Mouse (Mus musculus) gastrocnemius, adult 2 months (tissue): ENCODE measurements around the gene Cntnap2. TPM values are rescaled to one million over a fixed set of nuclear protein-coding genes. Genes with fewer than 3 reads are reported as not detected.

Experiments used
- DNase-seq: peaks from one replicate; pipeline ENCODE4 v3.0.0; 2022
- H3K27ac ChIP-seq: fragments of 200-600 bp; 2 replicates; pipeline ENCODE4 v1.8.1; 2022; ENCODE audit warnings: mild to moderate bottlenecking
- H3K4me3 ChIP-seq: fragments of 200-600 bp; 2 replicates; pipeline ENCODE4 v1.8.1; 2022; ENCODE audit warnings: mild to moderate bottlenecking, moderate library complexity
- CTCF ChIP-seq: fragments of 200-600 bp; IDR thresholded peaks from 2 replicates; pipeline ENCODE4 v1.8.1; 2022; ENCODE audit warnings: antibody characterized with exemption, mild to moderate bottlenecking, moderate library complexity
- intact Hi-C: fragments of 180-260 bp; cut with DNase I; formaldehyde crosslinking; loops from one replicate; pipeline ENCODE4 v1.15.1; 2025
- total RNA-seq, 2 experiments: library from RNA; stranded (reverse); gene quantifications; 2 replicates each; pipeline ENCODE4 v1.2.3; 2021

Cntnap2 gene
- total RNA-seq, 2 experiments from 2014 or later, result 4.8 to 5.7 TPM

DNA sequence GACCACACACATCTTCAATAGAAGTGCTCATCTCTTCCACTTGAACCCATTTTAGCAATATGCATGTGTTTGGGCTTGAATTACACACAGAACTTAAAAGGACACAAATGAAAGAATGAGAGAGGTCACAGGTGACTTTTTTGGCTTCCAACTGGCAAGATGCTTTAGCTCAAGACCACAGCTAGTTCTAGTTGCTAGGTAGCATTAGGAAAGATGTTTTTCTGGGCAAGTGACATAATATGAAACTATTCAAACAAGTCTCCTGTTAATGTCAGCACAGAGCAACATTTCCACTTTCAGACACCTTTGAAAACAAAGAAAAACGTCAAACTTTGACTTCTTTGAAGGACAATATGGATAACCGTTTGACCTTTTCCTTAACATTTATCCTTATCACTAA, 1657.4 kb downstream of the Cntnap2 start:
- intact Hi-C loops, result no loop called here
- no peak for TF ChIP-seq CTCF
- no peak for DNase-seq
- Histone ChIP-seq H3K4me3 (no peak overlapping the region), H3K27ac (no peak overlapping the region)

DNA sequence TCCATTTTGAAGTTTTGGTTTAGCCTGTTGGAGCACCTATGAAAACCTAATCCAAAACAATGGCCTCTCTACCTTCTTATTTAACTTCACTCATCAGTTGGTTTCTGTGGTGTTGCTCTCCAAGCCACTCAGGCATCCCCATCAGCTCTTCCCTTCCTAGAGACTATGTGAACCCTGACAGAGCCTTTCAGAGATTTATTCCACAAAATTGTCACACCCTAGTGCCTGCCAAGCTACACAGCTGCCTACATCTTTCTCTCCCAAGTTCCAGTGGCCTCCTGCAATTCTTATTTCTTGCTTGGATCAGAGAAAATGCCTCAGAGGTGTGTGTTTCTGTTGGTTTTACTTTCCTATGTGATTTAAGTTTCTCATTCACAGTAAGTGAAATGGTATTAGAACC, 1674.6 kb downstream of the Cntnap2 start:
- TF ChIP-seq CTCF, result no peak
- no peak overlapping the region for H3K27ac ChIP-seq
- H3K4me3 ChIP-seq, result no peak overlapping the region
- intact Hi-C loops, result no loop called here
- DNase-seq, result no peak

DNA sequence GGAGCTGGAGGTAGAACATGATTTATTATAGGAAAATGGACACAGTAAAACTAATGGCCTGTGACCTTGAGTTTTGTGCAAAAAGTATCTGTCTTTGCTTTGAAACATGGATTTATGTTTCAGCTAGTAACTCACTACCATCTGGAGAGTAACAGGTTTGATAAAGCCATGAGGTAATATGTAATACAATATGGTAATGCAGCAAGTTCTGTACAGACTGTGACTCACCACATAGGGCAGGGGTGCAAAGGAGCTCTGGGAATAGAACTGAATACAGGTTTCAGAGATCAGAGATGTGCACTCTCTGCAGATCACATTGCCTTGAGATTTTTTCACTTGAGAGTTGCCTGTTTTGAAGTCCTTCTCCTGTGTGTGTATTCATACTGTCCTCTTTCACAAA, 1689.3 kb downstream of the Cntnap2 start:
- no peak for DNase-seq
- intact Hi-C loops, result no loop called here
- H3K27ac ChIP-seq, result no peak overlapping the region
- H3K4me3 ChIP-seq, result no peak overlapping the region
- TF ChIP-seq CTCF, result no peak

DNA sequence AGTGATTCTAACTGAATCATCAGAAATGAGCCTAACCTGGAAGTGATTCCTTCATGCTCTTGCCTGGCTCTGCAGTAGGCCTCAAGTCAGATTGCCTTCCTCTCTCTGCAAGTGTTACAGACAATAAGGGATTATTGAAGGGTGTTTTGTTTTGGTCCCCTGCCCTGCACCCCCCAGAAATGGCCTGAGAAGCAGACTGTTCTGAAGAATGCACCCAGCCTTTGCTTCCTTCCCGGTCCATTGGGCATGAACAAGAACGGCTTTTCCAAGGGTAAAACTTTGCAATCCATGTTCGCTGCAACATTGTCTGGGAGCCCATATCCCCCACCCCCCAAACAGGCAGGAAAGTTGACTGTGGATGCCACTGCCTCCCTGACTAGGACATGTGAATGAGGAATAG, 1704.3 kb downstream of the Cntnap2 start:
- no peak overlapping the region for H3K4me3 ChIP-seq
- TF ChIP-seq CTCF, result no peak
- no peak for DNase-seq
- H3K27ac ChIP-seq, result no peak overlapping the region
- intact Hi-C loops, result no loop called here

DNA sequence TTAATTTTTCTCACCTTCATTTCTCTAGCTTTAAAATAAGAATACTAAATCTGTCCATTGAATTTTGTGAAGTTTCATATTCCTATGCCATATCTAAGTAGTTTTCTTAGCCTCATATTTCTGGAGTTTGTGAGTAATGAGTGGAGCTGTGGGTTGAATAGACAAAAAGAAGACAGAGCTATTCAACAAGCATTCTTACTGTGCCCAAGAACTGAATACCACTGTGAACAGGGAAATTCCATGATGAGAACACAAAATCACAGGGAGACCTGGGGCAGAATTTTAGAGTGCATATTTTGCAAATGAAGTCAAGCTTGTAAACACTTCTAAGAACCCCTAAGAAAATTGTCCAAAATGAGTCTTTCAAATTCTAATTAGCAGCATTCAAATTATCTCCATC, 1715.4 kb downstream of the Cntnap2 start:
- Histone ChIP-seq H3K27ac (no peak overlapping the region), H3K4me3 (no peak overlapping the region)
- DNase-seq, result no peak
- TF ChIP-seq CTCF, result no peak
- intact Hi-C loops, result no loop called here

DNA sequence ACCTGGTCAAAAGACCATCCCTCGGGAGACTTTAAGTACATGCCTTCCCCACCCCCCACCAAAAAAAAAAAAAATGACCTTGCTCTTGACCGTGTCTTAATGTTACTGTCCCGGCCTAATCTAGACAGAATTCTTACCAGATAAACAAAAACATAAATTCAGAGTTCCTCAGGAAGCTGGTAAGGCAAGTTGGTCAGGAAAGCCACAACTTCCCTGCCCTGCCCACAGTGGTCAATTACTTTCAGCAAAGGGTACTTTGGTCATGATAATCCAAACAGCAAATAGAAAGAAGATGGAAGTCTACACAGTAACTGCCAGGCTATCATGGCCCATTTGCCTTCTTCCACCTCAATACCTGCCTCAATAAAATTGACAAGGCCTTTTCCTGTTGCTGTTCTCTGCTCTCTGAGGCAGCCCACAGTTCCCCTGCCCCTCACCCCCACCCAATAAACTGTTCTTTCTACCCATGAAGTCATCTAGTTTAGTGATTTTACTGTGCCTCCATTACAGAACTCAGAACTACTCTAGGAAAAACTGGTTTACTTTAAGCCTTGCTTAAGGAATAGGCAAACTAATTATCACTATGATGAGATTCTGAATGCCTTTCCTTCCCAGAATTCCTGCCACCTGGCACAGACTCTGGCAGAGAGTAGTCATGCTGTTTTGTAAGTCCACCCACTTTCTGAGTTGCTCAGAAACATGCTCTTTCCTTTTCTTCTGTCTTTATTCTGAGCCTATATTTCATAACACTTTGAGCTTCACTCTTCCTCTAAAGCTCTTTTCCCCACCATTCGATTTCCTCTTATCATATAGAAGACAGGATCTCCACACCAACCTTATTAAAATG, 1743.3 kb downstream of the Cntnap2 start:
- no peak overlapping the region for H3K4me3 ChIP-seq
- intact Hi-C loops, result no loop called here
- no peak overlapping the region for H3K27ac ChIP-seq
- no peak for DNase-seq
- no peak for TF ChIP-seq CTCF

DNA sequence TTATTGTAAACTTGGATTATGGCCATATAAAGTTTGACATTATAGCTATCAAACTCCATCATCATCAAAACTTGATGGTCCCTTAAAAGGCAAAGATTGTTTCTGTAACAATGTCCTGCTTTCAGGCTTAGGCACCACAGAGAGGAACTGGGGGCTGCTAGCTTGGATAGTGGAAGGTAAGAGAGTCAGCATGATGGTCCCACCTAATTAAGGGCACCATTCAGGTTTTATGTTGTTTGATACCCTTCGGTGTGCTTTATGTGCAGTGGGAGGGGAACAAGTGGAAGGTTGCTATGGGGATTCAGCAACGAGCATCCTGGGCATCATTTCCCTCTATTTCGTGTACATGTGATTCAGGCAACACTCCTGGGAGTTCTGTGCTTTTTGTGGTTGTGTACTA, 1797.5 kb downstream of the Cntnap2 start:
- DNase-seq, result no peak
- TF ChIP-seq CTCF, result no peak
- no peak overlapping the region for H3K4me3 ChIP-seq
- intact Hi-C loops, result no loop called here
- no peak overlapping the region for H3K27ac ChIP-seq

DNA sequence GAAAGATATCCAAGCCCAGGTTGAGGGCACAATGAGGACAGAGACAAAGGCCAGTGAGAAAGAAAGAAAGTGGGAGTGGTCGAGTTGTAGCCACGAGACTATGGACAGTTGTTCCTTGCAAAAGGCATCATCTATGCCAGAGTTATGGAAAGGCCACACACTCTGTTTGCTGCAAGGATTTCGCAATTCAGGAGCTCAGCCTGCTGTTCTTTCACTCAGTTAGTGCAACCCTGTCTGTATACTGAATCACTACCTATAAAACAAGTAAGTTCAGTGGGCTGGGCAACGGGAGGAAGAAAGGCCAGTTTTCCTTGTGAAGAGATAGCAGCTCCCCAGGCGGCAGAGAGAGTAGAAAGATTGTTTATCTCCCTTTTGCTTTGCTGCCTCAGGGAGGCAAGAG, 1801.9 kb downstream of the Cntnap2 start:
- no peak for TF ChIP-seq CTCF
- Histone ChIP-seq H3K27ac (no peak overlapping the region), H3K4me3 (no peak overlapping the region)
- DNase-seq, result no peak
- intact Hi-C loops, result no loop called here

DNA sequence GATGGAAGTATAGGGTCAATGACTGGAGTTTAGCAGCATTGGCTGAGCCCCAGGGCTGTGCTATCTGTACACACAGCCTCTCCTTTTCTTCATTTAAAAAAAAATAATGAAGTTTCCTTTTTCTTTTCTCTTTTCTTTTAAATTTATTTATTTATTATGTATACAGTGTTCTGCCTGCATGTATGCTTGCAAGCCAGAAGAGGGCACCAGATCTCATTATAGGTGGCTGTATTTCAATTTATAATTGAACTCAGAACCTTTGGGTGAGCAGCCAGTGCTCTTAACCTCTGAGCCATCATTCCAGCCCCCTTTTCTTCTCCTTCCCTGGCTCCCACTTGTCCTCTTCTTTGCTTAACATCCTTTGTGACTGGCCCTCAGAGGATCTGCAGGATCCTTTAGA, 1807.2 kb downstream of the Cntnap2 start:
- peak; percentile 17; the same call in 1 of the 2 replicates for TF ChIP-seq CTCF
- intact Hi-C loops, result no loop called here
- DNase-seq, result no peak

DNA sequence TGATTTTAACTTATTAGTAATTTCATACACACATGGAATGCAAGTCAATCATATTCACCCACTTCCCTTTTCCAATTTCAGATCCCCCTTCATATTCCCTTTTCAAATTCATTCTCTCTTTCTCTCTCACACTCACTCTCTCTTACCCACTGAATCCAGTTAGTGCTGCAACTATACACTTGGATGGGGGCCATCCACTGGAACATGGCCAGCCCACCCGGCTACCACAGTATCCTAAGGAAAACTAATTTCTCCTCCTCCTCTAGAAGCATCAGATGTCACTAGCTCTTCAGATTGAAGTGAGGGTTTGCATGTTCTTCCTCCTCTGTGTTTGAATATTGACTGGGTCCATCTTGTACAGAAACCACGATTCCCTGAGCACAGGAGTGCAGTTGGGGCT, 1827.1 kb downstream of the Cntnap2 start:
- H3K4me3 ChIP-seq, result no peak overlapping the region
- TF ChIP-seq CTCF, result no peak
- no peak overlapping the region for H3K27ac ChIP-seq
- intact Hi-C loops, result no loop called here
- DNase-seq, result no peak

More for the DNA sequence above, 1807.2 kb downstream of the Cntnap2 start:
- Histone ChIP-seq H3K27ac (no peak overlapping the region), H3K4me3 (no peak overlapping the region)

DNA sequence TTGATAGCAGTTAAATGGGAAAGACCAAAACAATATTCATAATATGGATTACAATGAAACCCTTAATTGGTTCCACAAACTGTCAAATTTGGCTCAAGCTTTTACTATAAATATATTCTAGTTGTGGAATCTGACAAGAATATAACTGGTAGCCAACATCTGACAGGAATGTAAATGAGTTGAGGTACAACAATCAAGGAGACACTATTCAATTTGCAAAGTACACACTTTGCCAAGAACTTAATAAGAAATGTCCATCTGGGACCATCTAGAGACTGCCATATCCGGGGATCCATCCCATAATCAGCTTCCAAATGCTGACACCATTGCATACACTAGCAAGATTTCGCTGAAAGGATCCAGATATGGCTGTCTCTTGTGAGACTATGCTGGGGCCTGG, 1850.0 kb downstream of the Cntnap2 start:
- Histone ChIP-seq H3K4me3 (no peak overlapping the region), H3K27ac (no peak overlapping the region)
- no peak for DNase-seq
- no peak for TF ChIP-seq CTCF
- intact Hi-C loops, result no loop called here

DNA sequence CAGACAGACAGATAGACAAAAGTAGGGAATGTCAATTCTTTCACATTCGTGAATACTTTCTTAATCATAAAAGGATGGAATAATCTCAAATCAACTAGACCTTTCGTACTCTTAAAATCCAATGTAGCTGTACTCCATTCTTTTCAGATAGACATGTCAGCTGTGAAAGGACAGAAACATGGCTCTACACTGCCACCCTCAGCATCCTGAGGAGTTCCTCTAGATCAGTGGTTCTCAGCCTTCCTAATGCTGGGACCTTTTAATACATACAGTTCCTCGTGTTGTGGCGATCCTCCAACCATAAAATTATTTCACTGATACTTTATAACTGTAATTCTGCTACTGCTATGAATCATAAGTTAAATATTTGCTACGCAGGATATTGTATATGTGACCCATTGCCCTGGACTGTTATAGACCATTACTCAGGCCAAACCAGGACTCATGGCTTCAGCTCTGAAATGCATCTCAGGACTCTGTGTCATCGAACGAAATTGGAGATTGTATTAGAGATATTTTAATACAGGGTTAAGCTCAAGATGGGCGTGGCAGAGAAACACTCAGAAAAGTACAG, 1859.6 kb downstream of the Cntnap2 start:
- H3K27ac ChIP-seq, result no peak overlapping the region
- no peak for DNase-seq
- intact Hi-C loops, result no loop called here
- H3K4me3 ChIP-seq, result no peak overlapping the region
- no peak for TF ChIP-seq CTCF

DNA sequence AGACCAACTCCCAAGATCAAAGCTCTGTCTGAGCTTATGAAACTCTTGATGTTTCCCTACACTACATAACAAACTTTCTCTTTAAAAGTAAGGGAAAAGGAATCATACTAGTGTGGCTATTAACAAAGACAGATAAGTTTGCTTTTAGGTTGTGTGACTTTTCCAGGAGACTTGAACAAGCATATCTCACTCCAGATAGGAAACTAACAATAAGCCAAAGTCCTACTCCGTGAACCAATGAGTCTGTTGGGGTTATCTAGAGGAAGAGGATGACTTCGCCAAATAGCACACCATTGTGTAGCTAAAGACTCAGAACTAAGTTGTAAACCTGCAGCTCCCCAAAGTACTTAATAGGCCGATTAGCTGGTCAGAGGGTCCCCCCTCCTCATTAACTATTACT, 1860.8 kb downstream of the Cntnap2 start:
- intact Hi-C loops, result no loop called here
- DNase-seq, result no peak
- Histone ChIP-seq H3K27ac (no peak overlapping the region), H3K4me3 (no peak overlapping the region)
- no peak for TF ChIP-seq CTCF

DNA sequence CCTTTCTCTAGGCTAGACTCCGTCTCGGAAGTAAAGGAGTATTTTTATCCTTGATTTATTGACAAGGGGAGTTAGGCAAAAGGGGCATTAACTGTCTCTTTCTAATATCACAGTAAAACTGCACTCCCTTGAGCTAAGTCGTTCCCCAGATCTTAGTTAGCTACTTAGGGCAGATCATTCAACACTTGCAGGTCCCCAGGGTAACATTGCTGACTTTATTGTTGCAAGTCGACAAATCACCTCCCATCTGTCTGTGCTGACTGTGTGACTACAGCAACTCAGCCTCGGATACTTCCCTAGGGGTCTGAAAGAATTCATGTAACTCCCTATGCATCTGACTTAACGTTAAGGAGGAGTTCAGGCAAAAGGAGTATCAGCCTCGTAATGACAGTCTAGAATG, 1865.6 kb downstream of the Cntnap2 start:
- no peak for DNase-seq
- intact Hi-C loops, result no loop called here
- no peak for TF ChIP-seq CTCF
- no peak overlapping the region for H3K4me3 ChIP-seq
- no peak overlapping the region for H3K27ac ChIP-seq
